Mouse (Mus musculus): ENCODE results near the gene Hexb. TPM values are rescaled to one million over a fixed set of nuclear protein-coding genes. Genes with fewer than 3 reads are reported as not detected.

Gene Hexb
- polyA plus RNA-seq, 2 experiments, result 12.8 to 18.4 TPM

DNA sequence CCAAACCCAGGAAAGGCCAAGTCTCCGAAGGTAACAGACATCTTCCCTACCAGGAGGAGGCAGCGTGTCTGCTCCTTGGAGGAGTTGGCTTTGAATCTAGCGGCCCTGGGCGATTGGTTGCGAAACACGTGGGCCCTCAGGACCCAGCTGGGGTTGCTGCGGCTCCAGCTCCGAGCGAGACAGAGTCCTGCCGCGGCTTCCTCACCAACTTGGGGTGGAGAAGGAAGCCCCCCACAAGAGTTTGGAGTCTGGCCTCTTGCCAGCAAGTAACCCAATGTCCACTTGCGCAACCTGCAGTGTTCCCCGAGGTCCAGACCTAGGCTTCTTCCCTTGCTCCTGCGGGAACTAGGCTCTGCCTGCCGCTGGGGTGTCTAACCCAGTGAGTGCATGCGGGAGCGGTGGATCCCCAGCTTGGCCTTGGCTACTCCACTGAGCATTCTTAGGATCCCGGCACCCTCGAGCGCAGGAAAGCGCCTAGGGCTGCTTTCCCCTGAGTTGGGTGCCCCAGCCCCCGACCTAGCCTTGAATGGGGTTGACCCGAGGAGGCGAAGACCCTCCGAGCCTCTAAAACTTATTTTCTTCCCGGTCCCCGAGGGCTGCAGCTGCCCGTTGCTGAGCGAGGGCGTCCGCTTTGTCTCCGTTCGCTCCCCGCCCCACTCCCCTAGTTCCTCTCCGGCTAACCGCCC is 42.3 kb upstream of the Hexb start:
- H3K4me2 ChIP-seq (ENCODE audit: low read depth), result peak overlapping the region; percentile 75
- peaks cover 0 to 13% of the 10 kb centered on the region in 2 experiments; a peak in 3 of 4 replicates for H3K4me1 ChIP-seq (replicated peaks; ENCODE audit: control insufficient read depth in 2 of 2, insufficient read depth in 2 of 2, low read length in 1 of 2)
- no peaks in the 10 kb centered on the region for H3K36me3 ChIP-seq (replicated peaks; ENCODE audit: control insufficient read depth, insufficient read depth, low read depth)
- DNase-seq (ENCODE audit: low read depth in 3 of 3, low spot score in 3 of 3) (peak in 1 of 3 experiments; percentile 44), ATAC-seq (ENCODE audit: insufficient read depth) (peak; percentile 54)
- peak overlapping the region; percentile 51 for H3K9ac ChIP-seq (replicated peaks)
- peak overlapping the region; percentile 26 to 68 for H3K4me3 ChIP-seq (ENCODE audit: insufficient read depth in 1 of 2, low read depth in 2 of 2, low read length in 2 of 2)
- H3K27ac ChIP-seq, result peak overlapping the region; percentile 39; the same call in 1 of the 2 replicates
- 0% methylated on average over 36 of the region's 36 CpGs for WGBS (ENCODE audit: insufficient replicate concordance)
- H3K27me3 ChIP-seq (ENCODE audit: control insufficient read depth, insufficient read depth, low read length), result peaks cover 20% of the 10 kb centered on the region
- TF ChIP-seq EP300 (IDR thresholded peaks at IDR 0.05; ENCODE audit: low read depth) (no peak), CTCF (IDR thresholded peaks at IDR 0.05; ENCODE audit: low read depth) (peak; percentile 43)
- no peaks in the 10 kb centered on the region for H3K9me3 ChIP-seq (ENCODE audit: control insufficient read depth, low read length)

DNA sequence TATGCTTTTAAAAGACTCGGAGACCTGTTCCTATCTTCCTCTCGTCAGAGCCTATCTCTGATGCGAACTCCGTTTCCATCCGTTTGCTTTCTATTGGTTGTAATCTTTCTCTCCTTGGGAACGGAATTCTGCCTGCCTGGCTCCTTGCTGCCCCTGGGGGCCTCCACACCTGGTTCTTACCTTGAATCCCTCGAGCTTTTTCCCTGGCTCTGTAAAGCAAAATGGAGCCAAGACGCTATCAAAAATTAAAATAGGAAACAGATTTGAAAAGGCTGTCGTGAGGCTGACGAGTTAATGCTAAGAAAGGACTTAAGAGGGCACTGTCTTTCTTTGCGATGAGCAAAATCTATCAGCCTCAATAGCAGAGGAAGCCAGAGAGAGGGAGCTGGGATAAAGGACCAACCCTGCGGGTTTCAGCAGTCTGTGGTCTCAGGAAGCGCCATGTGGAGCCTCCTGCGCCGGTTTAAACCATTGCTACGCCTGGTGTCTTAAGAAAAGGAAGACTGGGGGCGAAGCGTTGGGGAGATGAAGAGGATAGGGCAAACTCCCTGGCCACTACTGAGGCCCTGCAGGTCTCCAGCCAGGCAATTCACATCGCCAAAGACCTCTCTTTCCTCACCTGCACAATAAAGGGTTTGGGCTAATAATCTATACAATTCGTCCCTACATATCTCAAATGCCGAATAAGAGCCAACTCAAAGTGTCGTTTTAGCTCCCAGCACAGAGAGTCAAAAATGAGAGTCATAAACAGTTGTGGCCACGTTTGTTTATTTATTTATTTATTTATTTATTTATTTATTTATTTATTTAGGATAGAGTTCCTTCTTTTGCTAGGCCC is 41.4 kb upstream of the Hexb start:
- peaks cover 20% of the 10 kb centered on the region for H3K27me3 ChIP-seq (ENCODE audit: control insufficient read depth, insufficient read depth, low read length)
- TF ChIP-seq CTCF (IDR thresholded peaks at IDR 0.05; ENCODE audit: low read depth) (peak; percentile 51), EP300 (IDR thresholded peaks at IDR 0.05; ENCODE audit: low read depth) (no peak)
- peaks cover 0 to 13% of the 10 kb centered on the region in 2 experiments; a peak in 3 of 4 replicates for H3K4me1 ChIP-seq (replicated peaks; ENCODE audit: control insufficient read depth in 2 of 2, insufficient read depth in 2 of 2, low read length in 1 of 2)
- no peak for ATAC-seq (ENCODE audit: insufficient read depth)
- 4% methylated on average over 23 of the region's 23 CpGs for WGBS (ENCODE audit: insufficient replicate concordance)
- no peak overlapping the region for H3K27ac ChIP-seq
- no peak overlapping the region for H3K4me3 ChIP-seq (ENCODE audit: insufficient read depth in 1 of 2, low read depth in 2 of 2, low read length in 2 of 2)
- H3K4me2 ChIP-seq (ENCODE audit: low read depth), result peak overlapping the region; percentile 75
- DNase-seq (ENCODE audit: low read depth in 3 of 3, low spot score in 3 of 3), result no peak
- H3K9ac ChIP-seq (replicated peaks), result no peak overlapping the region
- H3K9me3 ChIP-seq (ENCODE audit: control insufficient read depth, low read length), result no peaks in the 10 kb centered on the region
- no peaks in the 10 kb centered on the region for H3K36me3 ChIP-seq (replicated peaks; ENCODE audit: control insufficient read depth, insufficient read depth, low read depth)

DNA sequence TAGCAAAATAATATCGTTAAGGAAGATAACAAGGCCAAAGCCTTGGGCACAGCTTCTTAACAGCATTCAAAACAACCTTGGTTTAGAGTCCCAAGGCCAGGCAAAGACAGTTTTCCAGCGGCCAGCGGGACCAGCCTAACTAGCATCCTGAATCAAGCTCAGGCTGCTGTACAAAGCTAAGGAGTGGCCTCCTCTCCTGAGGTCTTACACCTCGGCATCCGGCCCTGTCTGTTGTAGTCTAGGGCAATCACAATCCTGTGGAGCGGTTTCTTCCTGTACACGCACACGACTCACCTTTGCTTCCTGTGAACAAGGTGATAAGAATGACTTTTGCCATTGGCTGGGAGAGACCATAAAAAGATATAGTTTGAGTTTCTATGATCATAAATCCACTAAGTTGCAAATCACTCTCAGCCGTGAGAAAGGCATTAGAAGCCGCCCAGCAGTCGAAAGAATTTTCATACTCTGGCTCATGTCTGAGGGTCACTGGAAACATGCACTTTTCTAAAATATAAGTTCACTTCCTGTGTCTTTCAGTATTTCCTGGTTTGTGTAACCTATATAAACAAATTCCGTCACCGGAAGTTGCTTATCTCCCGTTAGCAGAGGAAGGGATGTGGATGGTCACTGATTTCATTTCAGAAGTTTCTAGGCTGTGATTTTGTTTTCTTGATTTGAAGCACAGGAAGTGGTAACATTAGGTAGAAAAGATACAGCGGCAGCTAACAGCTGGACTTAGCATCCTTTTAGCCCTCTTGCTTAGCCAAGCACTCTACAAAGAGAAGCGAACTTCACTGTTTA is 40.2 kb upstream of the Hexb start:
- H3K36me3 ChIP-seq (replicated peaks; ENCODE audit: control insufficient read depth, insufficient read depth, low read depth), result no peaks in the 10 kb centered on the region
- no peak overlapping the region for H3K4me3 ChIP-seq (ENCODE audit: insufficient read depth in 1 of 2, low read depth in 2 of 2, low read length in 2 of 2)
- peaks cover 0 to 11% of the 10 kb centered on the region in 2 experiments; a peak in 3 of 4 replicates for H3K4me1 ChIP-seq (replicated peaks; ENCODE audit: control insufficient read depth in 2 of 2, insufficient read depth in 2 of 2, low read length in 1 of 2)
- no peak overlapping the region for H3K27ac ChIP-seq
- no peak for DNase-seq (ENCODE audit: low read depth in 3 of 3, low spot score in 3 of 3)
- H3K9ac ChIP-seq (replicated peaks), result no peak overlapping the region
- H3K4me2 ChIP-seq (ENCODE audit: low read depth), result no peak overlapping the region
- ATAC-seq (ENCODE audit: insufficient read depth), result no peak
- peaks cover 20% of the 10 kb centered on the region for H3K27me3 ChIP-seq (ENCODE audit: control insufficient read depth, insufficient read depth, low read length)
- 29% methylated on average over 16 of the region's 16 CpGs for WGBS (ENCODE audit: insufficient replicate concordance)
- H3K9me3 ChIP-seq (ENCODE audit: control insufficient read depth, low read length), result no peaks in the 10 kb centered on the region
- TF ChIP-seq EP300 (IDR thresholded peaks at IDR 0.05; ENCODE audit: low read depth), result no peak

DNA sequence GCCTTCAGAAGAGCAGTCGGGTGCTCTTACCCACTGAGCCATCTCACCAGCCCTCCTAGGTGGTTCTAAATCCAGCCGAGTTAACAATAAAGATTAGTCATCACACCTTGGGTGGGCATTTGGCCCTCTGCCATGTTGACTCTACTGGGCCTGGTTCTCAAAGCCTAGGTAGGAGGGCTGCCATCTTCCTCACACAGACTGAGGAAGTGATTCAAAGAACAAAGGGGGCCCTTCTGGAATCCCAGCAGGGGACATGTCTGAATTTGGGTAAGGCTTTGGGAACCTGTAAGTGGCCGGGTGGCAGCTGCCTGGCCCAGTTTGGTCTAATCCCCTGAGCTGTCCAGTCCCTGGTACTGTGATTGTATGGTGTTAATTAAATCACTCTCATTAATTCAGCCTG is 39.5 kb upstream of the Hexb start:
- H3K9me3 ChIP-seq (ENCODE audit: control insufficient read depth, low read length), result no peaks in the 10 kb centered on the region
- WGBS (ENCODE audit: insufficient replicate concordance), result 61% methylated on average over 3 of the region's 3 CpGs
- ATAC-seq (ENCODE audit: insufficient read depth) (no peak), DNase-seq (ENCODE audit: low read depth in 3 of 3, low spot score in 3 of 3) (no peak)
- TF ChIP-seq CTCF (IDR thresholded peaks at IDR 0.05; ENCODE audit: low read depth) (no peak), EP300 (IDR thresholded peaks at IDR 0.05; ENCODE audit: low read depth) (no peak)
- H3K27me3 ChIP-seq (ENCODE audit: control insufficient read depth, insufficient read depth, low read length), result peaks cover 20% of the 10 kb centered on the region
- H3K4me1 ChIP-seq (replicated peaks; ENCODE audit: control insufficient read depth in 2 of 2, insufficient read depth in 2 of 2, low read length in 1 of 2), result peaks cover 0 to 8% of the 10 kb centered on the region in 2 experiments; a peak in 2 of 4 replicates
- no peak overlapping the region for H3K4me3 ChIP-seq (ENCODE audit: insufficient read depth in 1 of 2, low read depth in 2 of 2, low read length in 2 of 2)
- H3K36me3 ChIP-seq (replicated peaks; ENCODE audit: control insufficient read depth, insufficient read depth, low read depth), result no peaks in the 10 kb centered on the region
- no peak overlapping the region for H3K27ac ChIP-seq
- H3K4me2 ChIP-seq (ENCODE audit: low read depth), result no peak overlapping the region
- H3K9ac ChIP-seq (replicated peaks), result no peak overlapping the region

Measured in liver, embryonic 14.5 days (tissue).